ENCODE assay signal across 8 mouse cellular contexts in the genomic region with DNA sequence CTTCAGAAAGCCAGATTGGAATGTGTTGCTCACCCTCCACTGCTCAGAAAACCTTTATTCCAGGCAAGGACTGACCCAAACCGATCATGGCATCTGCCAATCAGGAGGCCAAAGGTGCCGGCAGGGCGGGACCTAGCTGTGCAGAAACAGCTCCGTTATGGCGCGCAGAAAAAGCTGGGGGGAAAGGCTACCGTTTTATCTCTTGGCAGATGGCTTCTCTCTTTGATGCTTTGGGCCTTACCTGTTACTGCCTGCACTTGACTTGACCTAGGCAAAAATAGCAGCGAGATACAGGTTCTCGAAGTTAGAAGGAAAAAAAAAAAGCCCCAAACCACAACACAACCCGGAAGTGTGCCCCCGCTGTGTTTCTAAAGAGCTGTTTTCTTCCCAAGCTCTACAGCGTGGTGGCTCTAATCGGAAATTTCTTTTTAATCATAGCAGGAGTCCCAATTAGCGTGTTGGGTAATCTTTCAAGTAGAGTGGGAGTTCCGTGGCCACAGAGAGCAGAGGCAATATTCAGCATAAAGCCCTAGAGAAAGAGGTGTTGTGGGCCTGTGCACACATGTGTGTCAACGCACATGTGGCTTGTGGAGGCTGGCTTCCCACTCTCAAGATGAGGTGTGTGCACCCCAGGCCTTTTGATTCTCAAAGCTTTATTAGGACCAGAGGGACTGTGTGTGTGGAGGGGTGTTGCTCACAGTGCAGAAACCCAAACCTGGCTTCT.
DNase-seq lines count a peak whose midpoint lies in the region; ATAC-seq and TF ChIP-seq lines count a peak whose summit lies in the region.

No protein-coding gene starts in this region.

- WGBS in heart, adult 2 months, result 13% methylated on average over 16 of the region's 16 CpGs
- WGBS in limb, embryonic 10.5 days, result 9% methylated on average over 16 of the region's 16 CpGs
- WGBS in midbrain, postnatal 0 days, result 12% methylated on average over 16 of the region's 16 CpGs

- H3K4me2 ChIP-seq in midbrain, postnatal 0 days (ENCODE audit: low read depth, low read length, poor library complexity, severe bottlenecking), result peak overlapping the region; percentile 22

- peak in 1 of 2 experiments; percentile 35 for DNase-seq in heart, adult 2 months
- DNase-seq in heart, adult 9 months (ENCODE audit: low spot score in 2 of 2), result no peak
- peak; percentile 73 for DNase-seq in ZHBTc4 (ENCODE audit: low read depth, low spot score)
- peak; percentile 70 for DNase-seq in limb, embryonic 10.5 days (ENCODE audit: low spot score)
- DNase-seq in midbrain, postnatal 0 days (ENCODE audit: low spot score), result peak; percentile 26
- peak; percentile 68 for DNase-seq in thymus, postnatal 25 days
- DNase-seq in frontal cortex, postnatal 10 days (ENCODE audit: low spot score in 2 of 2), result no peak

- H3K9me3 ChIP-seq in limb, embryonic 10.5 days (replicated peaks), result no peaks in the 10 kb centered on the region
- no peaks in the 10 kb centered on the region for H3K9me3 ChIP-seq in midbrain, postnatal 0 days (ENCODE audit: low read length)

- H3K4me1 ChIP-seq in heart, adult 2 months (ENCODE audit: control insufficient read depth, insufficient read depth, low read length), result peaks cover 12% of the 10 kb centered on the region
- H3K4me1 ChIP-seq in limb, embryonic 10.5 days, result peaks cover 67% of the 10 kb centered on the region
- H3K4me1 ChIP-seq in midbrain, postnatal 0 days (ENCODE audit: insufficient read depth, low read length), result peaks cover 27% of the 10 kb centered on the region

- H3K27me3 ChIP-seq in heart, adult 2 months (ENCODE audit: control insufficient read depth, insufficient read depth, low read length), result no peaks in the 10 kb centered on the region
- peaks cover 48% of the 10 kb centered on the region for H3K27me3 ChIP-seq in limb, embryonic 10.5 days (ENCODE audit: low read depth, poor library complexity, severe bottlenecking)
- no peaks in the 10 kb centered on the region for H3K27me3 ChIP-seq in midbrain, postnatal 0 days (ENCODE audit: insufficient read depth, low read length)

- peak overlapping the region; percentile 23; the same call in 1 of the 2 replicates for H3K27ac ChIP-seq in heart, adult 2 months
- H3K27ac ChIP-seq in limb, embryonic 10.5 days, result peak overlapping the region; percentile 74
- H3K27ac ChIP-seq in midbrain, postnatal 0 days (ENCODE audit: low read depth, low read length), result 0 out of 2 replicates have a peak overlapping the region, but pooled peaks have one; percentile 13

- TF ChIP-seq CTCF in heart, adult 2 months (IDR thresholded peaks at IDR 0.05), result no peak
- no peak for TF ChIP-seq CTCF in midbrain, postnatal 0 days (IDR thresholded peaks at IDR 0.05)

- no peak overlapping the region for H3K9ac ChIP-seq in heart, adult 2 months (ENCODE audit: low read depth, low read length)
- H3K9ac ChIP-seq in midbrain, postnatal 0 days (replicated peaks; ENCODE audit: low read length, poor library complexity, severe bottlenecking), result 0 out of 2 replicates have a peak overlapping the region, but pooled peaks have one; percentile 19

- H3K4me3 ChIP-seq in heart, adult 2 months, result peak overlapping the region; percentile 33; the same call in 1 of the 2 replicates
- H3K4me3 ChIP-seq in limb, embryonic 10.5 days, result peak overlapping the region; percentile 38
- no peak overlapping the region for H3K4me3 ChIP-seq in midbrain, postnatal 0 days (ENCODE audit: low read depth, low read length)

- TF ChIP-seq EP300 in heart, adult 2 months (IDR thresholded peaks at IDR 0.05; ENCODE audit: insufficient read depth, low read depth, low read length), result no peak

- intact Hi-C loops in heart, adult 2 months (cut with DNase I), result no loop called here

- peak; percentile 50 for ATAC-seq in granulocyte monocyte progenitor cell, adult 5-6 weeks (replicated peaks; ENCODE audit: poor library complexity, severe bottlenecking)
- ATAC-seq in midbrain, postnatal 0 days (ENCODE audit: low FRiP score), result no peak

- TF ChIP-seq POLR2A in heart, adult 2 months (IDR thresholded peaks at IDR 0.05; ENCODE audit: insufficient read depth, low read depth, low read length), result no peak

- no peaks in the 10 kb centered on the region for H3K79me2 ChIP-seq in heart, adult 2 months (replicated peaks; ENCODE audit: control insufficient read depth, insufficient read depth, low read length)

- H3K36me3 ChIP-seq in heart, adult 2 months (ENCODE audit: control insufficient read depth, insufficient read depth, low read length), result no peaks in the 10 kb centered on the region
- no peaks in the 10 kb centered on the region for H3K36me3 ChIP-seq in limb, embryonic 10.5 days
- H3K36me3 ChIP-seq in midbrain, postnatal 0 days (ENCODE audit: insufficient read depth, low read length), result no peaks in the 10 kb centered on the region; the same call in 1 of the 2 replicates

Comparison
In these comparisons a context has a peak if more than half of its experiments do, and no peak if none do; other contexts are left out.
1. DNase-seq: peak in ZHBTc4 (single experiment), limb, embryonic 10.5 days (single experiment), midbrain, postnatal 0 days (single experiment) and thymus, postnatal 25 days (single experiment); none in heart, adult 9 months (0 of 2) and frontal cortex, postnatal 10 days (0 of 2).
2. H3K27ac ChIP-seq: peak in every context shown above with its lines; median percentile 74 in limb, embryonic 10.5 days; 23 in heart, adult 2 months; 13 in midbrain, postnatal 0 days.